Mouse (Mus musculus): Measurements from ENCODE around the gene Krt12.

Krt12 gene

DNA sequence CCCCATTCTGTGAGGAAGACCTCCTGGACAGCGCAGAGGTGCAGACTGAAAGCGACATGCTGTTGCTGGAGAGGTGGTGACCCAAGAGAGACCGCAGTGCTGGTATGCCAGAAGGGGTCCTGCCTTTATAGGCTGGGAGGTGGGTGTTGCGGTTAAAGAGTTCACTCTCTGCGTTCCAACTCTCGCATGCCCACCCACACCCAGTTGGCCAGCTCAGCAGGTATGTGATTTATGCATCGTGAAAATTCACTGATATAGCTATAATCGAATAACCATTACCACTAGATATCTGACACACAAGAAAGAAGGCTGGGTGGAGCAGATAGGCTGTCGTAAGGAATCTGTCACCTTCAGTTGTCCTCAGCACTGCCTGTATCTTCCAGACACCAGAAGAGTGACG is at the start of gene Krt12:
Gene Krt12, minus strand, starts transcription at position 101 of the 400 bp plus-strand sequence.
- DNase-seq (ENCODE audit: low read depth in 2 of 2, low spot score in 2 of 2) = no peak

- DNase-seq (ENCODE audit: low read depth in 2 of 2, low spot score in 2 of 2) = no peak
These were observed 47.2 kb upstream of the Krt12 start for GRCm38 (mm10) chr11:99469228-99469627.

- no peak for DNase-seq (ENCODE audit: low read depth in 2 of 2, low spot score in 2 of 2)
These were observed 46.5 kb upstream of the Krt12 start for GRCm38 (mm10) chr11:99468566-99468965.

- DNase-seq (ENCODE audit: low read depth in 2 of 2, low spot score in 2 of 2) = no peak
These were observed 44.3 kb upstream of the Krt12 start for GRCm38 (mm10) chr11:99466316-99466715.

DNA sequence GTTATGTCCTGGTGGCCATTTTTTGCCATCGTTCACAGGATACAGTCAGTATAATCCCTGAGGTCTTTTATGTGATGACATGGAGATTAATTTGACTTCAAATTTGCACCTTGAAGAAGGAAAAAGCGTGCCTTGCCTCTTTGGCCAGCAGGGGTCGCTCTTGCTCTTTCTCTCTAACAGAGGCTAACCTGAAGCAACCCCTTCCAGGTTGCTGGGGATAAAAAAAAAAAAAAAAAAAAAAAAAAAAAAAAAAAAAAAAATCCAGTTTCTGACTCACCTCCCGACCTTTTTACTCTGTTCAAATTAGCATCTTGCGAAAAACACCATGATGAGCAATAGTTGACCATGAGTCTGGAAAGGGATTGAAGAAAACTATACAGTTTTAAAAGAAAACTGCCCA is 42.8 kb upstream of the Krt12 start:
- DNase-seq (ENCODE audit: low read depth in 2 of 2, low spot score in 2 of 2) = peak; percentile 25 to 50

GRCm38 (mm10) chr11:99463155-99463554 is 41.1 kb upstream of the Krt12 start:
- DNase-seq (ENCODE audit: low read depth in 2 of 2, low spot score in 2 of 2) = peak; percentile 10 to 33

DNA sequence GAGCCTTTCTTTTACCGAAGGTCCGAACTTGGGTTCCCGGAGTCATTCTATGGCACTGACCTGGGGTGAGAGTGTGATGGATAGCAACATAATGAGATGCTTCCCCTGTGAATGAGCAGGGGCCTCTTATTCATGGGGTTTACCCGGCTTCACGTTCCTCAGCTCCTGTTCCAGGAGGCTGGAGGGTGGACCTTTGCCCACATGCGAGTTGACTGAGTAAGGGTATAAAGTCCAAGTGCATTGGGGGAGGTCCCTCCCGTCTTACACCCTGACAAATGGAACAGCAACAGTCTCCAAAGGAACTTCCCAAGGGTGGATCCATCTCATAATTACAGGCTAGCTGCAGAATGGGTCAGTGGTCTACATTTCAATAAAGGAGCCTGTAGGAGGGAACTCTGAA is 39.7 kb upstream of the Krt12 start:
- no peak for DNase-seq (ENCODE audit: low read depth in 2 of 2, low spot score in 2 of 2)

GRCm38 (mm10) chr11:99458887-99459286 is 36.8 kb upstream of the Krt12 start:
- DNase-seq (ENCODE audit: low read depth in 2 of 2, low spot score in 2 of 2) = no peak

DNA sequence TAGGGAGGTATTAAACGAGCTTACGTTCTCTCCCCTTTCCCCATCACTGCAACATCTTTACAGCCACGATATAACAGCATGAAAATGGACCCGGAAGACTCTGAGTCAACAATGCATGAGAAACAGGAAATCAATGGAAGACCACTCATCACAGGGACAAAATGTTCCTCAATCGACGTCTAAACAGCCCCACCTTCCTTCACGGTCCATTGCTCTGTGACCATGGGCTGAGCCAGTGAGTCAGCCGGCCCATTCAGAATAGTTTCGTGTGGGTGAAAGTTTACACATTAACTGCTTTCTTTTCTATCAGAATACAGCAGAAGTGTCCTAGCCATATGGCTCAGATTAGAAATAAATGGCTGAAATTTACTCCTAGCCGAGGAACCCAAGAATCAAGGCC is 32.7 kb upstream of the Krt12 start:
- DNase-seq (ENCODE audit: low read depth in 2 of 2, low spot score in 2 of 2) = no peak

DNA sequence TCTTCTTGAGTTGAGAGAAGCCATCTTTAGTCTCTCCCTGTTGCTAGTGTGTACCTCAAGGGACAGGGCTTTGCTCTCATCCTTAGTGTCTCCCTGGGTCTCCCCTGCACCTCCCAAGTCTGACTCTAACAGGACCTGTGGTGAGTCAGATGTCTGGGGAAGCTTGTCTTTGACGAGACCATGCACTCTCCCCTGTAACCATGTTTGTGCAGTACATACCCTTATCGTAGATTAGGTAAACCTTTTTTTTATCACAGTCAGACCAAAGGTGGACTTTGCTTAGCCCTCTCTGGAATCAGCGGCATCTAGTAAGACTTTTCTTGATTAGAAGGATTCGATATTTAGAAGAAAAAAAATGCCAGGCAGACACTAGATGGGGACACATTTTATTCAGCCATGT is 32.0 kb upstream of the Krt12 start:
- DNase-seq (ENCODE audit: low read depth in 2 of 2, low spot score in 2 of 2) = no peak

GRCm38 (mm10) chr11:99448769-99449168 is 26.7 kb upstream of the Krt12 start:
- no peak for DNase-seq (ENCODE audit: low read depth in 2 of 2, low spot score in 2 of 2)

- no peak for DNase-seq (ENCODE audit: low read depth in 2 of 2, low spot score in 2 of 2)
These were observed 19.2 kb upstream of the Krt12 start for GRCm38 (mm10) chr11:99441220-99441619.

DNA sequence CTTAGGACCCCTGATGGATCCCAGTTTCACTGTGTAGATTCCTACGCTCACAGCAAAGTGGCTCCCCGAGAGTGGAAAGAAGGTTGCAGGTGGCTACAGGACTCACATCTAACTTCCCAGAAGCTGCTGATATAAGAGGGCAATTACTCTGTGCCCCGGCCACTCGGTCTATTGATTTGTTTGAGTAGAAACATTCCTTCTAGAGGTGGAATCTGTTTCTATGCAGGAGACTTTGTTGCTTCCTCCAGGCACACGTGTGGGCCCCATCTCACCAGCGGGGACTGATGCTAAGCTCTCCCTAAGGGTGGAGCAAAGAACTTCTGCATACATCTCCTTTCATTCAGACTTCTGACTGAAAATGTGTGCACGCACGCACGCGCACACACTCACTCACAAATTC is 17.4 kb upstream of the Krt12 start:
- no peak for DNase-seq (ENCODE audit: low read depth in 2 of 2, low spot score in 2 of 2)

- DNase-seq (ENCODE audit: low read depth in 2 of 2, low spot score in 2 of 2) = no peak
These were observed 15.9 kb upstream of the Krt12 start, which contains the start of gene Krt20 for GRCm38 (mm10) chr11:99437972-99438371. TSS of gene Krt20 (minus strand) at chr11:99438150.

- no peak for DNase-seq (ENCODE audit: low read depth in 2 of 2, low spot score in 2 of 2)
These were observed 14.6 kb upstream of the Krt12 start for GRCm38 (mm10) chr11:99436625-99437024.

DNA sequence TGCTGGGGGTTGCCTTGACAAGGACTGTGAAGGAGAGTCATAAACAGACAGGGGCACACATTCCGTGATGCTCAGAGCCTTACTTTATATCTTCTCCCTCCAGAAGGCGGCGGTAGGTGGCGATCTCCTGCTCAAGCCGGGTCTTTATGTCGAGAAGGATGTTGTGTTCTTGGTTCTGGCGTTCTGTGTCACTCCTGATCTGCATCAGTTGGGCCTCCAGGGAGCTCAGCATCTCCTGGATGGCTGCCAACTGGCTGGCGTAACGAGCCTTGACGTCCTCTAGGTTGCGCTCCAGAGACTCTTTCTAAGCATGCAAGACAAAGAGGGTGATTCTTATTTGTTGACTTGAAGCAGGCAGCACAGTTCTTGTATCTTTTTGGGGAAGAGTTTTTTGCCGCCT is 8.6 kb upstream of the Krt12 start:
- no peak for DNase-seq (ENCODE audit: low read depth in 2 of 2, low spot score in 2 of 2)

DNA sequence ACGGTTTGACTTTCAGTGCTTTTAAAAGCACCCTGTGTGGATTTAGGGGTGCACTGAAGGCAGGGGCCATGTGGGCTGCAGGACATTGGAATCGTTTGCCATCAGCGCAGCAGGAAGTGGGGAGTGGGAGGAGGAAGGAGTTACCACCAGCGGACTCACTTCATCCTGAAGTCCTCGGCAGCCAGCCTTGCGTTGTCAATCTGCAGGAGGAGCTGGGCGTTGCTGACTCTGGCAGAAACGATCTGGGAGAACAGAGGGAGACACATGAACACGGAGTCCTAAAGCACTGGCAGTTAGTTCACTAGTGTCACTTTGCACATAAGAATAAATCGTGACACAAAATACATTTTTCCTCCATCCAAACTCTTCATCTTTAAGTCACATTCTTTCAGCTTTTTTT is 1.5 kb downstream of the Krt12 start:
- no peak for DNase-seq (ENCODE audit: low read depth in 2 of 2, low spot score in 2 of 2)

- no peak for DNase-seq (ENCODE audit: low read depth in 2 of 2, low spot score in 2 of 2)
These were observed 4.2 kb downstream of the Krt12 start for GRCm38 (mm10) chr11:99417819-99418218.

GRCm38 (mm10) chr11:99416902-99417301 is 5.2 kb downstream of the Krt12 start:
- DNase-seq (ENCODE audit: low read depth in 2 of 2, low spot score in 2 of 2) = no peak

DNA sequence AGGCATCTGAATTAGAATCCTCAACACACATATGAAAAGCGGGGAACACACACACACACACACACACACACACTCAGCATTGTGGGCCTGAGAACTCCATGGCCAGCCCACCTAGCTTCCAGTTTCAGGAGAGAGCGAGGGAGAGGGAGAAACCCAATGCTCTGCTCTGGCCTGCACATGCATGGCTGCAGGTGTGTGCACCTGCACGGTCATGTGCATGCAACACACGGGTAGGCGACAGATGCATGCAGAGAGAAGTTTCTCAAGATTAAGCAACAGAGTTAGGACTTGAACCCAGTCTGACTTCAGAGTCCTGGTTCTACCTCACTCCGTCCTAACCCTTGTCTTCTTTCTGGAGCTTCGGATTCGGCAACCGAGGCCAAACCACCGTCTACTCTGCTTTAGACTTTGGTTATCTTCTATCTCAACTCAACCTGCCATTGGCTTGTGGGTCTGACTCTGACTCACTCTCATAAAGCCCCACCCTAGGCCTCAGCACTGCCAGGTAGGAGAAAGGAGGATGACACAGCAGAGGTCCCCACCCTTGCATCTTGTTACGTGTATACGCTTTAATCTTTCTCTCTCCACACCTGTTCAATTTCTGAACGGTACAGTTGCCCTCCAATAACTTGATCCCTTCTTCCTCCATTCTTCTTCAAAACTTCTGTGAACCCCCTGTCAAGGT is 7.5 kb downstream of the Krt12 start:
- DNase-seq (ENCODE audit: low read depth in 2 of 2, low spot score in 2 of 2) = no peak

GRCm38 (mm10) chr11:99413247-99413646 is 8.8 kb downstream of the Krt12 start:
- DNase-seq (ENCODE audit: low read depth in 2 of 2, low spot score in 2 of 2) = peak in 1 of 2 experiments; percentile 2

DNA sequence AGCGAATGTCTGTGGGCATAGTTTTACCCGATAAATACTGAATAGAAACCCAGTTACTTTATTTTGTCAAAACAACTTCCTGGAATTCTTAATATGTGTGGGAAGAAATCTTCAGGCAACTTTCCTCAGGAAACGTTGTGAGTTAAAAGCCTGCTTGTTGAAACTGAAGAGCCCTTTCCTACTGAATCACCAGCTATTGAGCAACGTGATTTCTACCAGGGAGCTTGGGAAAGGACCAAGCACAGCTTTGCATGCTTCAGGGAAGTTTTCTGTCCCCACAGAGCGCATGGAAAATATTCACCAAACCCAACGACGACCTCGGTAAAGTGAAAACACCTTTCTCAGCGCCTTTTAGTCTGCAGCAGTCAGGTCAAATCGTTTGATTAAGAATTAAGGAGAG is 15.9 kb downstream of the Krt12 start:
- no peak for DNase-seq (ENCODE audit: low read depth in 2 of 2, low spot score in 2 of 2)

DNA sequence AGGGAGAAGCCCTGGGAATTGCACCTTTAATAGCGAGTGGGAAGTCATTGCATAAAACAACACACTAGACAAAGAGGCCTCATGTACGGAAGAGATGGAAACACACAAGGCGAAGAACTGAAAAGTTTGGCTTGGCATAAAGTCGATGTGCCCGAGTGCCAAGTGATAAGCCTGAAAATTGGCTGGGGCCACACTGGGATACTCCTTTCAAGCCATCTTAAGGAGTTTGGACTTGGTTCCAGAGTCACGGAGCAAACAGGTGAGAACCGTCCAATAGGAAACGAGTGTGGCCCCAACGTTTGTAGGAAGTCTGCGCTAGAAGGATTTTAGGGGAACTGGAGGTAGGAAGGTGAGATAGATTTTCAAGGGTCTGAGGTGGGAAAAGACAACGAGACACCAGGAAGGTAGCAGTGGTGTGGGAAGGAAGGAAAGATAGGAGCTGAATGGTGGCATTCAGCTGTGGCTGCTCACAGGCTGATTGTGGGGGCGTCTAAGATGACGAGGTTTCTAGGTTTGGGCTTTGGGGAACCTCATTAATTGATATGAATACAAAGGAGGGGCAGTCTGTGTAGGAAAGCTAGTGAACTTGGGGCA is 22.0 kb downstream of the Krt12 start:
- DNase-seq (ENCODE audit: low read depth in 2 of 2, low spot score in 2 of 2) = no peak

Data from CD8-positive naive resting alpha-beta T cell, adult 2 months (primary cell).